Mouse (Mus musculus): ENCODE measurements around the gene Pcsk7.

Gene Pcsk7

GRCm38 (mm10) chr9:45906355-45907077 lies at the start of gene Pcsk7, which contains the start of gene Rnf214:
Pcsk7 (plus strand) TSS chr9:45906497.
Rnf214 (minus strand) TSS chr9:45906911.
- DNase-seq (ENCODE audit: low read depth, low spot score) = peak; percentile 64

DNA sequence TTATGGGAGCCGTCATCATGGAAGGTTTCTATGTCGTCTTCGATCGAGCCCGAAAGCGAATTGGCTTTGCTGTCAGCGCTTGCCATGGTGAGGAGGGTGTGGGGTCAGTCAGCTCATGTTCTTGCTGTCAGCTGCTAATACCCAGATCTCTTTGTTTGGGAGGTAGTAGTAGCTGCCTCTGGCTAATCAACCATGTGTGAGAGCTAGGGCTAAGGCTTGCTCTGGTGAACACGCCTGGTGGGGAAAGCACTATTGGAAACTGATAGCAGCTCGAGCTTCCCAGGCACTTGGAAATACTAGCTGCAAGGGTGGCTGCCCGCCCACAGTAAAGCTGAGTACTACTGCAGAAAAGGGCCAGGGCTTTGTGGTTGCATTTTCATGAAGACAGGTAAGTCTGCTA lies 46.9 kb upstream of the Pcsk7 start:
- no peak for DNase-seq (ENCODE audit: low read depth, low spot score)

GRCm38 (mm10) chr9:45861813-45862212 lies 44.5 kb upstream of the Pcsk7 start:
- no peak for DNase-seq (ENCODE audit: low read depth, low spot score)

DNA sequence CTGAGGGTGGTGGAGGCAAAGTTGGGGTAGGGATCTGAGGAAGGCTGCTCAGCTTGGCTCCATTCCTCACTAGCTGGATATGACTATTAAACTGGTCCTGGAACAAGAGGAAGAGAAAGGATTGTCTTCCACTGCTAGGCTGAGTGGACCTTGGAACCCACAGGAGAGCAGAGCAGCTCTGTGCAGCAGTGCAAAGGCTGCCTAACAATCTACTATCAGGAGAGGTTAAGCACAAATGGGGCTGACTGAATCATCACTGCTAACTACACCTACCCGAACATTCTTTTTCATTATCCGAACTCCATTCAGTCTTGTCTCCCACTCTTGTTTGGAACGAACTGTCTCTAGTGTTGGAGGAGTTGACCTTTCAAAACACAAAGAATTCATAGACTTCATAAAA lies 37.1 kb upstream of the Pcsk7 start:
- no peak for DNase-seq (ENCODE audit: low read depth, low spot score)

DNA sequence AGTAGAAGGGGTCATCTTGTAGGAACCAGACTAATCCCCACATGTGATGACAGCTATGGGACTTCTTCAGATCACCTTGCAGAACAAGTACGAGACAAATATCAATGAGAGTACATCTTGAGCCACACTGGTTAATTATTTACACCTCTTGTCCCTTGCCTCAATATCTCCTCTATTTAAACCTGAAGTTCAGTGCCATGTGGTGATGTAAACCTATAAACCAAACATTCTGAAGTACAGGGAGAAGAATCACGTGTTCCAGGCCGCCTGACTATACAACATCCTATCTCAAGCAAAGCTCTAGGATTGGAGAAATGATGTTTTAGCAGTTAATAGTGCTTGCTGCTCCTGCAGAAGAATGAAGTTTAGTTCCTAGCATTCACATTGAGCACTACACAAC lies 36.0 kb upstream of the Pcsk7 start:
- no peak for DNase-seq (ENCODE audit: low read depth, low spot score)

GRCm38 (mm10) chr9:45877928-45878327 lies 28.4 kb upstream of the Pcsk7 start:
- no peak for DNase-seq (ENCODE audit: low read depth, low spot score)

GRCm38 (mm10) chr9:45893681-45894080 lies 12.6 kb upstream of the Pcsk7 start:
- DNase-seq (ENCODE audit: low read depth, low spot score) = no peak

DNA sequence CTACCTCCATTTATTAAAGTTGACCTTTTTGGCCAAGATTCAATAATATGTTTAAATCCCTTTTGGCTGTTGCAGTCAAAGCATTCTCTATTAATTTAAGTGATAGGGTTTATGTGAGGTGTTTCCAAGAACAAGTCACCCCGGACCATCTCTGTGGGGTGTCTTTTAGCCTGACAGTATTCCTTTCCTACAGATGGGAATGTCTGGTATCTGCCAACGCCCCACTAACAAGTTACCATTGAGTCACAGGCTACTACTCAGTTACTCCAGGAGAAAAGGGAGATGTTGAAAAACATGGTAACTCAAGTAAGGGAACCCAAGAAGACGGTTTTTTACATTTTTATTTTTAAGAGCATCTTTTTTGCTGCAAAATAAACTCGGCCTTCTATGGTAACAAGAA lies 1.1 kb upstream of the Pcsk7 start:
- no peak for DNase-seq (ENCODE audit: low read depth, low spot score)

DNA sequence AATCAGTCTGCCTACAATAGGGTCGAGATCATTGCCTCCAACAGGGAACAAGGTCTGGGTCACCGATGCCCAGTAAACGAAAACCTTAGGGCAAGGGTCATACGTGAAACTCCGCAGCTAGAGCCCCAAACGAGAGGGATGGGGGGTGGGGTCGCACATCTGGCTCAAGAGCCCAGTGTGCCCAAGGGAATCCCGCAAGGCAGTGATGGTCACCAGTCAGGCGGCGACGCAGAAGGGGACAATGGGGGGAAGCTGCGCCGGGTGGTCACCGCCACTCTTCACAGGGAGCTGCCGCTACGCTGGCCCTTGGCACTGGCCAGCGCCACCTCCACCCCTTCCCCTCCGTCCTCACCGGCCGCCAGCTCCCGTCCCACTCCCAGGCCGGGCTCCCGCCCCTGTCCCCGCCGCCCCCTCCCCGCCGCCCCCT lies 473 bp upstream of the Pcsk7 start:
- no peak for DNase-seq (ENCODE audit: low read depth, low spot score)

- no peak for DNase-seq (ENCODE audit: low read depth, low spot score)
These were observed 756 bp downstream of the Pcsk7 start for GRCm38 (mm10) chr9:45907078-45907428.

DNA sequence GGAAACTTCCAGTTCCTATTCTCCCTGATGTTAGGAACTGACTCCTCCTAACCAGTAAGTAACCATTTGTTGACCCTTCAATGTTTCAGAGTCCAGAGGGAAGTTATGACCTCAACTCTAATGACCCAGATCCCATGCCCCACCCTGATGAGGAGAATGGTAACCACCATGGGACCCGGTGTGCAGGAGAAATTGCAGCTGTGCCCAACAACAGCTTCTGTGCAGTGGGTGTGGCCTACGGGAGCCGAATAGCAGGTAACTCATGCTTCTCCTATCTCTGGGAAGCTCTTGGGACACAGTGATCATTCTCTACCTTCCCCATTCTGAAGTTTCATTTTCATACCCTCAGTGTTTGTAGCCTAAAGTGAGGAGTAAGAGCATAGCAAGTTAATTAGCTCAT lies 4.7 kb downstream of the Pcsk7 start:
- DNase-seq (ENCODE audit: low read depth, low spot score) = no peak

DNA sequence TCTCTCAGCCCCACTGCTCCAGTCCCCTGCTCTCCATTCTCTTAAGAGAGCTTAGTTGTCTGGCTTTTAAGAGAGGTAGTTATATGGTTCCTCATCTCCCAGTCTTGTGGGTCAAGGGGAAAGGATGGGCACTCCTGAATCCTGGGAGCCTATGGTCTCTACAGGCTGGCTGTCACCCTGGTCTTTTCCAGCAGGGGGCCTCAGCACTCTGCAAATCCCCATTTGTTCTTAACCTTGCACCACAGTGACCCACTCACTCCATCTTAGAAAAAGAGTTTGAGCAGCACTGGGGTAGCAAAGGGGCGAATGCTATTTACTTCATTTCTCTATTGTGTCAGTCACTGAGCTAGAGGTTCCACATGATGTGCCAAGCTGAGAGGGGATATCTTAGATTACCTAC lies 5.4 kb downstream of the Pcsk7 start:
- no peak for DNase-seq (ENCODE audit: low read depth, low spot score)

- DNase-seq (ENCODE audit: low read depth, low spot score) = no peak
These were observed 9.4 kb downstream of the Pcsk7 start for GRCm38 (mm10) chr9:45915659-45916058.

DNA sequence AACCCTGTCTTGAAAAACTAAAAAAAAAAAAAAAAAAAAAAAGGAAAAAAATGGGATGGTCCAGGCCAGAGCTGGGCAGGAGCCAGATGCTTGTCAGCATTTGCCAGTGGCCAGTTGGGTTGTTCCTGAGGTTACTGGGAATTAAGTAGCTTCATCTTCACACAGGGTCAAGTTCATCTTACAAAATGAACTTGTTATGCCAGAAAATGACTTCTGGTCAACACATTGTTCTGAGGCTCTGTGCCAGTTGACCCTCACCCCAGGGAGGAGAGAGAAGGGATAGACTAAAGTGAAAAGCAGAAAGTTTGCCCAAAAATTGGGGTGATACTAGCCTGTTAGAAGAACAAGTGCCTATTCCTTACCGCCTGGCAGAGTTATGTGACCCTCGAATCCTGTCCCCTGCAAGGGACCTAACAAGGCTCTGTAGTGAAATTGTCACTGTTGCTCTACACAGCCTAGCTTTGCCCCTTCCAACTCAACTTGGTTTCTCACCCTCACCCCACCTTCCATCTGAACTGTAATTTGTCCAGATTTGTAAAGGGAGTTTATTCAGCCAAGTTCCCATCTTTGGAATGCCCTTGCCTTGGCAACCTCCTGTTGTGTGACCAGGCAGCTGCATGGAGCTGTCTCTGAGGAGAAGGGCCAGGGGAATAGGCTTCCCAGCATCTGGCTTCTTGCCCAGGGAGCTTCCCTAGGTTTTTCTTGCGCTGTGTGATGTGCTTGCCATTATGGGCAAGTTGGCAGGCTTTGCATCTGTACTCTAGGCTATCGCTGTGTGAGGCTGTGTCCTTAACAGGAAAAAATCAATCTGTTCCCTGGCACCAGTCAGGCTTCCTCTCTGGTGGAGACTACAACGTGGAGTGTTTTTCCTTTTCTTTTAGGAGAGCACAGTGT lies 11.0 kb downstream of the Pcsk7 start:
- peak; percentile 57 for DNase-seq (ENCODE audit: low read depth, low spot score)

DNA sequence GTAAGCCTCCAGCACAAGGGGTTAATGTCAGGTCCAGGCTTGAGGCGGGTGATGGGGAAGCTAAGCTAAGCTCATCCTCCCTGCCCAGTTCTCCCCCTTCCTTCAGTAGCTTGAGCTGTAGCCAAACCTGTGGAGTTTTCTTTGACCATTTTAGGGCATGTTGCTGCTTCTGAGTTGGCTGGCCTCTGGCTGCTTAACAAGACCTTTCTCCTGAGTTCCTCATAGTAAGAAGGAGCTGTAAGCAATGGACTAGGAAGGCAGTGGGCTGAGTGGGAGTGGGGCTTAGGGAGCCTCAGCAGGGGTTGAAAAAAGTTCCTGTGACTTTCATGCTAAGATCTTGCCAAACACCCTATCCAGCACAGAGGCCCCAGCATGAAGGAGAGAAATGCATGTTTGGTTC lies 13.6 kb downstream of the Pcsk7 start:
- no peak for DNase-seq (ENCODE audit: low read depth, low spot score)

GRCm38 (mm10) chr9:45929285-45929684 lies 23.0 kb downstream of the Pcsk7 start:
- DNase-seq (ENCODE audit: low read depth, low spot score) = no peak

- no peak for DNase-seq (ENCODE audit: low read depth, low spot score)
These were observed 25.7 kb downstream of the Pcsk7 start for GRCm38 (mm10) chr9:45931958-45932357.

GRCm38 (mm10) chr9:45932571-45933415 lies 26.5 kb downstream of the Pcsk7 start:
- DNase-seq (ENCODE audit: low read depth, low spot score) = no peak

DNA sequence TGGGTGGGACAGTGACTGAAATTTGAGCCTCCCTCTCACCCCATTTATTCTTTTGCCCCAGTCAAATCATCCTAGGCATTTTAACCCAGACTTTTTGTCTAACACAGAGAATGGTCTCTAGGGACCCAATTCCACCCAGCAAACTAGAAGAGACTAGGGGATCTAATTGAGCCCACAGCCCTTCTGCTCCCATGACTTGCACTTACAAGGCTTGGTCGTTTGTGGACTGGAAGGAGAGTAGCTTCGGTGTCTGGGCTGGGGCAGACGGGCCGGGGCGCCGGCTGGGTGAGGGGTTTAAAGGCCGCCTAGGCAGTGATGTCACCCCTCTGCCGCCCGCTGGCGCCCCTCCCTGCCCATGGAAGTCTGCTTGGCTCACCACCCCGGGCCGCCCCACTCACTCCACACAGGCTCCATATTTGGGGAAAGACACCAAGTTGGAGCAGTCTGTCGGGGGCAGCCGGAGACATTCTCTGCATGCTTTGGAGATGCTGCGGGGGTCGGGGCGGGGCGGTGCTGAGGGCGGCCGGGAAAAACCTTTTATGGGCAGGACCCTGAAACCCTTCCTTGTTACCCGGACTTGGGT lies 29.4 kb downstream of the Pcsk7 start, which contains the start of gene Tagln:
Tagln (minus strand) TSS at position 431 of the 583 bp plus-strand sequence.
- DNase-seq (ENCODE audit: low read depth, low spot score) = no peak

DNA sequence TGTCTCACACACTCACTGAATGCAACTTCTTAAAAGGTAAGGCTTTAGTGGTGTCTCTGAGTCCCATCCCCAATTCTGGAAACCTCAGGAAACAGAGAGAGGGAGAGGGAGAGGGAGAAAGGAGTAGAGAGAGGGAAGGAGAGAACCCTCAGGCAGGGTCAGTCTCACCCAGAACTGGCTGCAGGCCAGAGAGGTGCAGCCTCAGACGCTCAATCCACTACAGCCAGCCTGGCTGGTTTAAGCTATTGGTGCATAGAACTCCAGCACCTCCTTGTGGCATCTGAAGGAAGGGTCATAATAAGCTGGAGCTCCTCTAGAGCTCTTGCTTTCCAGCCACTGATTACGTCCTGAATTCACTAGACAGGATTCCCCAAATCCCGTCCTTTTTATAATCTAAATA lies 30.6 kb downstream of the Pcsk7 start:
- DNase-seq (ENCODE audit: low read depth, low spot score) = no peak

- no peak for DNase-seq (ENCODE audit: low read depth, low spot score)
These were observed 31.8 kb downstream of the Pcsk7 start for GRCm38 (mm10) chr9:45938088-45938487.

Data from brain, embryonic 18.5 days (tissue).